Mouse (Mus musculus) neural tube, embryonic 14.5 days (tissue): ENCODE measurements at regions not wholly inside any gene's neighbourhood (a gene's known extent, or its start where the extent isn't known, plus 50 kb on each side); places are given as distances from the start of the nearest gene placed in this dataset.

ENCODE experiments used
- ATAC-seq: fragments of 200-750 bp; cut with Nextera tagmentation; 2 replicates; pipeline ENCODE4 v1.8.0; 2017; ENCODE audit warnings: low read depth, mild to moderate bottlenecking, moderate TSS enrichment, moderate library complexity
- H3K27ac ChIP-seq: fragments of 300-500 bp; sonication (generic); 2 replicates; pipeline ENCODE4 v1.5.1; 2014; ENCODE audit warnings: low read depth, mild to moderate bottlenecking, control low read depth, low read length, moderate library complexity, mixed read lengths
- H3K27me3 ChIP-seq: fragments of 300-500 bp; sonication (generic); 2 replicates; pipeline ENCODE4 v1.6.1; 2014; ENCODE audit warnings: low read length; ENCODE audit not compliant: control insufficient read depth, insufficient read depth
- H3K36me3 ChIP-seq: fragments of 300-500 bp; sonication (generic); 2 replicates; pipeline ENCODE4 v1.6.1; 2014; ENCODE audit warnings: low read length, mixed read lengths; ENCODE audit not compliant: control insufficient read depth, insufficient read depth
- H3K4me1 ChIP-seq: fragments of 300-500 bp; sonication (generic); 2 replicates; pipeline ENCODE4 v1.6.1; 2014; ENCODE audit warnings: low read length; ENCODE audit not compliant: control insufficient read depth, insufficient read depth
- H3K4me2 ChIP-seq: fragments of 300-500 bp; sonication (generic); 2 replicates; pipeline ENCODE4 v1.6.1; 2014; ENCODE audit warnings: mild to moderate bottlenecking, low read depth, low read length, control low read depth
- H3K4me3 ChIP-seq: fragments of 300-500 bp; sonication (generic); 2 replicates; pipeline ENCODE4 v1.5.1; 2014; ENCODE audit warnings: low read depth, low read length, control low read depth, mixed read lengths
- H3K9ac ChIP-seq: fragments of 300-500 bp; sonication (generic); replicated peaks from 2 replicates; pipeline ENCODE4 v1.6.1; 2014; ENCODE audit warnings: low read depth, mild to moderate bottlenecking, control low read depth, low read length, mixed read lengths
- H3K9me3 ChIP-seq: fragments of 300-500 bp; sonication (generic); 2 replicates; pipeline ENCODE4 v1.6.1; 2016; ENCODE audit warnings: low read length; ENCODE audit not compliant: control insufficient read depth
- WGBS: fragments of 180-500 bp; shearing (Covaris S2); extraction: QIAGEN DNeasy Blood & Tissue Kit; methylation state at CpG from one replicate; pipeline ENCODE4 v1.1.7; 2014; 5-methylcytosine and 5-hydroxymethylcytosine counted together

DNA sequence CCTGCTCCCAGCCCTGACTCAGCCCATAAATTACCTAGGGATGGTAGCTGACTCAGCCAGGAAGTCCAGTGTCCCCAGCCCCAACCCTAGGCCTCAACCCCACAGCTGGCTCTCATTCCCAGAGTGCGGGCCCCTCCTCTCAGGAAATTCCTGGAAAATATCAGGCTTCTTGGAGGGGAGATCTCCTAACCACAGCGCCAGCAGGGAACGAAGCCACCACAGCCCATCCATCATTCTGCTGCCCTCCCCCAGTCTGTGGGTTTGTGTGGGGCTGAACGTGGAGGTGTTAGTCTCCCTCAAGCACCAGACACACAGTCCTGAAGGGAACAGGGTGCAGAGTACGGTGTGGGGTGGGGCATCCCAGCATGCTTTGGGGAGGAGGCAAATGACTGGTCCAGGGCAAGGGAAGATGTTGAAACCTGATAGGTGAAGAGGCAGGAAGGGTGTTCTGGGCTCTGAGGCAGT, 143.2 kb downstream of the Zfp36l2 start:
- Histone ChIP-seq H3K4me2 (no peak overlapping the region), H3K27me3 (no peaks in the 10 kb centered on the region), H3K4me3 (no peak overlapping the region), H3K27ac (no peak overlapping the region), H3K4me1 (no peaks in the 10 kb centered on the region), H3K9ac (no peak overlapping the region), H3K9me3 (no peaks in the 10 kb centered on the region), H3K36me3 (no peaks in the 10 kb centered on the region)
- no peak for ATAC-seq
- 47% methylated on average over 5 of the region's 5 CpGs for WGBS

DNA sequence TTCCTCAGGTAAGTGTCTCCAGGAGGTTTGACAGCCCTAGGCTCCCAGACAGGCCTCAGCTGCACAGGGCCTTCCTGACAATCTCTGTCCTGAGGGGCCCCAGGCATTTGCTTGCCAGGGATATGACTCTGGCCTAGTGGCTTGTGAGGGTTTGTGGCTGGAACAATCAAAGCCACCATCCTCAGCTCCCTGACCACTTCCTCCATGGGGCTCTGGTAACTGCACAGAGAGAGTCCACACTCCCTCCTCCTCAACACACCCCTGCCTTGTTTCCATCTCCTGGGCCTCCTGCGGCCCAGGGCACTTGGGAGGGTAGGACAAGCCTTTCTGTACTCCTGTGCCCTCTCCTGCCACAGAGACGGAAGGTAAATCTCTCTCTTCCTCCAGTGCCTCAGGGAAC, 144.6 kb downstream of the Zfp36l2 start:
- no peak for ATAC-seq
- WGBS = 87% methylated on average over 2 of the region's 2 CpGs
- no peaks in the 10 kb centered on the region for H3K4me1 ChIP-seq

DNA sequence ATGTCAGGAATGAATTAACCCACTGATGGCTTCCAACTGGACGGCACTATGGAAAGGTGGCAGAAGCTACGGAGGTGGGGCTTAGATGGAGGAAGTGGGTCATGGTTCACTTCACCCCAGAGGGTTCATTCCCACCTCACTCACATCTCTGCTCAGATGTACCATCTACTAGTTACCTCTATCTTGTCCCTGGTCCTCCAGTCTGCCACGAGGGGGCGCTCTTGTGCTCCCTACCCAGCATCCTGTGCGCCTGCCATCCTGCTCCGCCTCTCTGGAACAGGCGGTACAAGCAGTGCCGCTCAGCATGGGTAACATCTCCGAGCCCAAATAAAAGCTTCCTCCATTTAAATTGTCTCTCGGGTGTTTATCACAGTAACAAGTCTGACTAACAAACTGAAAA, 148.3 kb downstream of the Zfp36l2 start:
- ATAC-seq = no peak
- H3K27ac ChIP-seq = no peak overlapping the region
- no peak overlapping the region for H3K9ac ChIP-seq
- no peak overlapping the region for H3K4me3 ChIP-seq
- no peaks in the 10 kb centered on the region for H3K9me3 ChIP-seq
- no peaks in the 10 kb centered on the region for H3K4me1 ChIP-seq
- H3K36me3 ChIP-seq = no peaks in the 10 kb centered on the region
- H3K4me2 ChIP-seq = no peak overlapping the region
- 84% methylated on average over 10 of the region's 10 CpGs for WGBS
- H3K27me3 ChIP-seq = no peaks in the 10 kb centered on the region

More for the DNA sequence above, 144.6 kb downstream of the Zfp36l2 start:
- H3K27me3 ChIP-seq = no peaks in the 10 kb centered on the region
- H3K9ac ChIP-seq = no peak overlapping the region
- no peaks in the 10 kb centered on the region for H3K9me3 ChIP-seq
- no peak overlapping the region for H3K4me3 ChIP-seq
- H3K27ac ChIP-seq = no peak overlapping the region
- no peaks in the 10 kb centered on the region for H3K36me3 ChIP-seq
- no peak overlapping the region for H3K4me2 ChIP-seq

DNA sequence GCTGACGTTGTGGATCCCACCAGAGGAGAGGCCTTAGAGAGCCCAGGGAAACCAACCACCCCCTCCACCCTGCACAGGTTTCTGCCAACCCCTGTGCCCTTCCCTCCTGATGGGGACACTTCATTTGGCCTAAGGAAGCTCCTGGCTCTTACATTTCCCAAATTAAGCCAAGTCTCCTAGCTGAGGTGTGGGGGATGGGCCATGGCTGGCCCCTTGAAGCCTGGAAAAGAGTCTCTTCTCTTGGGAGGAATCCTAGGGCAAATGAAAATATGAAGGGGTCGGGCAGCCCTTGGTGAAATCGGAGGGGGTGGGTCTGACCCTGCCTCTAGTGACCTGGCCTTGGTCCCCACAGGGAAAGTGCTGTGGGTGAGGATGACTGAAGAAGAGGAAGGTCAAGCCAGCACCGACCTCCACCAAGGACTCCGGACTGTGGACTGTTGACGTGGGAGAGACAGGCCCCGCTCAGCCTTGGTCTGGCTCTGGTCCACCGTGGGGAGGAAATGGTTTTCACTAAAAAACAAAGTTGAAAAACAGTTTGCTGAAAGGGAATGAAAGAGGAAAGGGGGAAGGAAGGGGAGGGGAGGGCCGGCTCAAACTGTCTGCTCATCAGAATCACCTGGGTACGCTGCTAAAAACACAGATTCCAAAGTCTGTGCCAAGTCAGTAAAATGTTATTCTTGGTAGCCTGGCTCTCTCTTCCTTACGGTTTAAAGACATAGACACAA, 150.0 kb downstream of the Zfp36l2 start:
- no peaks in the 10 kb centered on the region for H3K27me3 ChIP-seq
- 81% methylated on average over 11 of the region's 11 CpGs for WGBS
- H3K9ac ChIP-seq = no peak overlapping the region

DNA sequence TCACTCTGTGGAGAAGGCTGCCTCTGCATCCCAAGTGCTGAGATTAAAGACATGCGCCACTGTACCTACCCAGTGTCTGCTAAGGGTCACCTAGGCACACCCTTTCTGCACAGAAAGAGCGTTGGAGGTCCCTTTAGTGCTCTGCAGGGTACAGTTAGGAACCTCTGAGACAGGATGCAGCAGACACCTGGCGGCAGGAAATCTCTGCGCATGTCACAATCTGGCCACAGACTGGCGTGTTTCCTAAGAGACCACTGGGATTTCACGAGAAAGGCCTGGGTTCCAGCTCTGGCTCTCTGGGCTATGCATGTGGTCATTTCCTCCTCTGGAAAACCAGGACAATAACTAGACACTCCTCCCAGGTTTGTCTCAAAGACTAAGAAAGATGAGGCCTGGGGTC, 151.7 kb downstream of the Zfp36l2 start:
- H3K4me2 ChIP-seq = no peak overlapping the region
- ATAC-seq = no peak
- WGBS = 88% methylated on average over 6 of the region's 6 CpGs
- H3K36me3 ChIP-seq = no peaks in the 10 kb centered on the region
- no peaks in the 10 kb centered on the region for H3K27me3 ChIP-seq
- H3K4me3 ChIP-seq = no peak overlapping the region
- H3K9me3 ChIP-seq = no peaks in the 10 kb centered on the region
- no peaks in the 10 kb centered on the region for H3K4me1 ChIP-seq
- H3K9ac ChIP-seq = no peak overlapping the region
- no peak overlapping the region for H3K27ac ChIP-seq

More for the DNA sequence above, 150.0 kb downstream of the Zfp36l2 start:
- no peaks in the 10 kb centered on the region for H3K9me3 ChIP-seq
- no peaks in the 10 kb centered on the region for H3K36me3 ChIP-seq
- no peaks in the 10 kb centered on the region for H3K4me1 ChIP-seq
- no peak for ATAC-seq
- no peak overlapping the region for H3K4me2 ChIP-seq
- no peak overlapping the region for H3K4me3 ChIP-seq
- no peak overlapping the region for H3K27ac ChIP-seq

DNA sequence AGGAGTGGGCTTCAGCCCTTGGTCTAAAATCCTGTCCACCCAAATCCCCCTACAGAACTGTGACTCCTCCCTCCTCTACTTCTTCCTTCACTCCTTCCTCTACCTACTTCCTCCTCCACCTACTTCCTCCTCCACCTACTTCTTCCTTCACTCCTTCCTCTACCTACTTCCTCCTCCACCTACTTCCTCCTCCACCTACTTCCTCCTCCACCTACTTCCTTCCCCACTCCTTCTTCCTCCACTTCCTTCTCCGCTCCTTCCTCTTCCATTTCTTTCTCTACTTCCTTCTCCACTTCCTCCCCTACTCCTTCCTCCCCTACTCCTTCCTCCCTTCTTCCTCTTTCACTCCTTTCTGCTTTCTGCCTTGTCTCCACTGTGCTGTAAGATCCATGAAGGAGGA, 152.9 kb downstream of the Zfp36l2 start:
- Histone ChIP-seq H3K9ac (no peak overlapping the region), H3K27me3 (no peaks in the 10 kb centered on the region), H3K36me3 (no peaks in the 10 kb centered on the region), H3K4me1 (no peaks in the 10 kb centered on the region), H3K4me2 (no peak overlapping the region), H3K4me3 (no peak overlapping the region), H3K27ac (no peak overlapping the region), H3K9me3 (no peaks in the 10 kb centered on the region)
- ATAC-seq = no peak
- 100% methylated on average over 1 of the region's 1 CpGs for WGBS

DNA sequence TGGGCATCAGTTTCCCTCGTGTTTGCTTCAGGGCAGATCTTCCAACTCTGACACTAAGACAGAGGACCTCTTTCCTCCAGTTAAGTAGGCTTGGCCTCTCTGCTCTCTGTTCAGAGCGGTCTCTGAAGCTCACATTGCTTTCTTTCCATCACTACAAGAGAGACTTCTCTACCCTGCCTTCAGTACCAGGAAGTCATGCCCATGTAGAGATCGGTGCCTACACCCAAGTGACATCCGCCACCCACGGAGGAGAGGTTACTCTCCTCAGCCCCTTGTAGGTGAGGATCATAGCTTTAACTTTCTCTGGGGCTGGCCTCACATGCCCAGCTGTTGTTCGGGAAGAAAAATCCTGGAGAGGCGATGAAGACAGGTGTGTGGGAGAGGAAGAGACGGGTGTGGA, 155.3 kb downstream of the Zfp36l2 start:
- Histone ChIP-seq H3K4me2 (no peak overlapping the region), H3K9ac (no peak overlapping the region), H3K36me3 (no peaks in the 10 kb centered on the region), H3K9me3 (no peaks in the 10 kb centered on the region), H3K4me3 (no peak overlapping the region), H3K27me3 (no peaks in the 10 kb centered on the region), H3K4me1 (0 out of 2 replicates have a peak, but pooled peaks cover 4% of the 10 kb centered on the region), H3K27ac (no peak overlapping the region)
- WGBS = 89% methylated on average over 8 of the region's 8 CpGs
- no peak for ATAC-seq

DNA sequence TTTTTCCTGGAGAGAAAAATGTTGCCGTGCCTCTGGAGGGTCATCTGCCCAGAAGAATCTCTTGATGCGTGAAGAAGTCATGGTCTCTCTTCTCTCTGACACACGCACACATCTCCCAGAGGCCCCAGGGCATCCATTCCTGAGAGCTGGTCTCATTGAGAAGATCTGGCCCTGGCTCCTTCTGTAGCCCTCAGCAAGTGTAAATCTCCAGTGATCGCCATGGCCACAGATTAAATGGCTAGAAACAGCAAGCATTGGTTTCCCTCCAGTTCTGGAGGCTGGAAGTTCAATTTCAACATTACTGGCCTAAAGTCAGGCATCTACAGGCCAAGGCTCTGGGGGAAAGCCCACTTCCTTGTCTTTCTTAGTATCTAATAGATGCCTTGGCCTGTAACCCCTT, 155.9 kb downstream of the Zfp36l2 start:
- H3K4me3 ChIP-seq = no peak overlapping the region
- no peaks in the 10 kb centered on the region for H3K9me3 ChIP-seq
- 68% methylated on average over 4 of the region's 4 CpGs for WGBS
- no peak for ATAC-seq
- H3K27me3 ChIP-seq = no peaks in the 10 kb centered on the region
- no peak overlapping the region for H3K9ac ChIP-seq
- H3K27ac ChIP-seq = no peak overlapping the region
- H3K36me3 ChIP-seq = no peaks in the 10 kb centered on the region
- H3K4me1 ChIP-seq = 0 out of 2 replicates have a peak, but pooled peaks cover 4% of the 10 kb centered on the region
- H3K4me2 ChIP-seq = no peak overlapping the region

DNA sequence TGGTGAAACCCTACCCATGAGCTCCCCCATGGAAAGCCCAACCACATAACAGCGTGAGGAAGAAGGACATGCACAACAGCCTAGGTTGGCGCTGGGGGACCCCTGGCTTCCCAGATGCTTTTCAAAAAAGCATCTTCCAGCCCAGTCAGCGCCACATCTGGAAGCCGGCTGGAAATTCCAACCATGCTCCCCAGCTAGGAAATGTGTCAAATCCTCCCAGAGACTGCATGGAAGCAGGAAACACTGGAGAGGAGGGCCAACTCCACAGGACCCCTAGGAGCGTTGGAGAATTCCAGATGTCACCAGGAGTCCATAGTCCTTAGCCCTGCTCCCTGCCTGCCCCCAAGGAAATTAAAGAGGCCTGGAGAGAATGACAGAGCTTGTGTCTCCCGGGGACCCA, 156.4 kb downstream of the Zfp36l2 start:
- no peaks in the 10 kb centered on the region for H3K9me3 ChIP-seq

More for the DNA sequence above, 156.4 kb downstream of the Zfp36l2 start:
- 0 out of 2 replicates have a peak, but pooled peaks cover 4% of the 10 kb centered on the region for H3K4me1 ChIP-seq
- no peaks in the 10 kb centered on the region for H3K27me3 ChIP-seq
- H3K4me3 ChIP-seq = no peak overlapping the region
- no peak for ATAC-seq
- no peak overlapping the region for H3K4me2 ChIP-seq
- 86% methylated on average over 6 of the region's 6 CpGs for WGBS
- H3K36me3 ChIP-seq = no peaks in the 10 kb centered on the region
- H3K9ac ChIP-seq = no peak overlapping the region
- no peak overlapping the region for H3K27ac ChIP-seq
